Mouse (Mus musculus): ENCODE measurements around the gene Zmym6. TPM values are rescaled to one million over a fixed set of nuclear protein-coding genes. Genes with fewer than 3 reads are reported as not detected.
A peak's percentile ranks its signal among the peaks of the same experiment; 100 is the strongest.
"Not testable (repeated sequence)": the region's sequence is repeated elsewhere in the genome, so short reads cannot be mapped to it uniquely, and the experiment has no call there.

Gene Zmym6
- polyA plus RNA-seq, 1 experiment from 2014 or later = 23.2 TPM

DNA sequence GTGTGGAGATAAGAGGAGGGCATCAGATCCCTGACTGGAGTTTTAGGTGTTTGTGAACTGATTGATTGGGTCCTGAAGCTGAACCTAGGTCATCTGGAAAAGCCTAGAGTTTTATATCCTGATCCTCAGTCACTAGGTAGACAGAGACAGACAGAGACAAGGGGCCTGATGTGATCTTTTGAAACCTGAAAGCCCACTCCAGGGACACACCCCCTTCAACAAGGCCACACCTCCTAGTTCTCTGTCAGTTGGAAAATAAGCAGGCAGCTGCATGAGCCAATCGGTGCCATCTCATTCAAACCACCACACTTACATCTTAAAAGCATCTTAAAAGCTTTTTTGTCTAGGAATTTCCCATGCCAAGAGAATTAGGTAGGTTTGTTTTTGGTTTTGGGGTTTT, 3.6 kb downstream of the Zmym6 start:
- 35% methylated on average over 1 of the region's 1 CpGs for WGBS
- H3K4me3 ChIP-seq = no peak overlapping the region
- peaks cover 8% of the 10 kb centered on the region for H3K4me1 ChIP-seq
- H3K27me3 ChIP-seq (ENCODE audit: low read depth, poor library complexity, severe bottlenecking) = no peaks in the 10 kb centered on the region
- H3K27ac ChIP-seq = no peak overlapping the region
- no peak for DNase-seq (ENCODE audit: low spot score)
- H3K9me3 ChIP-seq (replicated peaks) = no peaks in the 10 kb centered on the region
- H3K36me3 ChIP-seq = 0 out of 2 replicates have a peak, but pooled peaks cover 2% of the 10 kb centered on the region

DNA sequence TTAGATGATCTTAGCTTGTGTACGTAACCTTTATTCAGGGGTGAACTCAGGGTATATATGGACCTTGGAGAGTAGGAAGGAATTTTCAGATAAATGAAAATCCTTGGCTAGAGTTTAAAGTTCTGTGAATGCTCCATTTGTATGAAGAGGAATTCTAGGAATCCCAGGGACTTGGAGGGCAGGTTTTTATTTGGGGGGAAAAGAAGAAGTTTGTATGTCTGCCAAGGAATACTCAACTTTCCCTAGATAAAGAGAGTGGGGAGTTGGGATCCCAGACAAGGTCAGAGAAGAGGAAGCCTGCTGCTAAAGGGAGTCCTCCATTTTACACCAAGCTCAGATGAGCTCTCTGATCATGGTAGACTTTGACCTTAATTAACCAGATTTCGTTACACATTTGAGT, 5.9 kb downstream of the Zmym6 start:
- no peak overlapping the region for H3K4me3 ChIP-seq
- no peak for DNase-seq (ENCODE audit: low spot score)
- WGBS = 88% methylated on average over 2 of the region's 2 CpGs
- no peaks in the 10 kb centered on the region for H3K4me1 ChIP-seq
- no peaks in the 10 kb centered on the region for H3K9me3 ChIP-seq (replicated peaks)
- no peak overlapping the region for H3K27ac ChIP-seq
- H3K36me3 ChIP-seq = peaks cover 2% of the 10 kb centered on the region; the same call in 1 of the 2 replicates
- H3K27me3 ChIP-seq (ENCODE audit: low read depth, poor library complexity, severe bottlenecking) = no peaks in the 10 kb centered on the region

DNA sequence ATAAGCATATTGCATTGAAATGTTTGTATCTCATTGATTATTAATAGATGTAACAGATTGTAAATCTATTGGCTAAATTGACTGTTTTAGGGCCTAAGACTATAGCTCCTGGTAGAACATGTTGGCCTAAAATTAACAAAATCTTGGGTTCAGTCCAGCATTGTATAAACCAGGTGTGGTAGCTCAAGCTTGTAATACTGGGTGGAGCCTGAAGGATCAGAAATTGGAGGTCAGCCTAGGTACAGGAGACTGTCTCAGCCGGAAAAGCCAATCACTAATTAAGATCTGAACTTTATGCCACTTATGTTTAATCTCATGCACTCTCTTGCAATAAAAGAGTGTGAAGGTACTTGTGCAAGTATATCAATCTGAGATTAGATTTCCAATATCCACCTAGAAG, 8.6 kb downstream of the Zmym6 start:
- 97% methylated on average over 1 of the region's 1 CpGs for WGBS

DNA sequence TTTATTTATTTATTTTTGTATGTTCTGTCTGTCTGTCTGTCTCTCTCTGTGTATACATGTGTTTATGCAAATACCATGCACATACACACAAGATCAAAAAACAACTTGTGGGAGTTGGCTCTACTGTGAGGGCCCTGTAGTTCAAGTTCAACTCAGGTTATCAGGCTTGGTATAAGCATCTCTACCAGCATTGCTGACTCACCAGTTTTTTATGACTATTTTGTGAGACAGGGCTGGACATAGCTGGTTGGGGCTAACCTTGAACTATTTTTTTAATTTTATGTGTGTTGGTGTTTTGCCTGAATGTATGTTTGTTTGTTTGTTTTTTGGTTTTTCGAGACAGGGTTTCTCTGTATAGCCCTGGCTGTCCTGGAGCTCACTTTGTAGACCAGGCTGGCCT, 14.0 kb downstream of the Zmym6 start:
- H3K27me3 ChIP-seq (ENCODE audit: low read depth, poor library complexity, severe bottlenecking) = no peaks in the 10 kb centered on the region
- no peaks in the 10 kb centered on the region for H3K4me1 ChIP-seq
- no peak overlapping the region for H3K27ac ChIP-seq
- peaks cover 44% of the 10 kb centered on the region for H3K36me3 ChIP-seq
- no peak overlapping the region for H3K4me3 ChIP-seq
- WGBS = 92% methylated on average over 1 of the region's 1 CpGs
- no peaks in the 10 kb centered on the region for H3K9me3 ChIP-seq (replicated peaks)
- DNase-seq (ENCODE audit: low spot score) = no peak

More for the DNA sequence above, 8.6 kb downstream of the Zmym6 start:
- H3K27me3 ChIP-seq (ENCODE audit: low read depth, poor library complexity, severe bottlenecking) = no peaks in the 10 kb centered on the region
- H3K4me3 ChIP-seq = no peak overlapping the region
- DNase-seq (ENCODE audit: low spot score) = no peak
- no peak overlapping the region for H3K27ac ChIP-seq
- H3K9me3 ChIP-seq (replicated peaks) = no peaks in the 10 kb centered on the region
- no peaks in the 10 kb centered on the region for H3K4me1 ChIP-seq
- peaks cover 24% of the 10 kb centered on the region for H3K36me3 ChIP-seq

DNA sequence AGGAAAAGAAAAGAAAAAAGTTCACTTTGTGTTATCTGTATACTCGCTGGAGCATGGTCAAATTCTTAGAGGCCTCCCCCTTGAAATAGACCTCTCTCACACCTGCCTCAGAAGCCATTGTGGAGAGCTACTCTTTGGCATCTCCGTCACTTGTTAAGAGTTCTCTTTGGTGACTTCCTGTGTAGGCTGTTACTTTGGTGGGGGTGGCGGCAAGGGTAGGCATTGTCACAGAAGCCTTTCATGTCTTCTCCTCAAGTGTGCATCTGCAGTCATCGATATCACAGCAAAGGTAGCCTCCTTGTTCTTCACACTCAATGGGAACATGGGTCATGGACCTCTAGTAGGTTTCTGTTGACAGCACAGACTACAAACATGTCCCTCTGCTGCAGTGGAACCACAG, 17.9 kb downstream of the Zmym6 start:
- 91% methylated on average over 4 of the region's 4 CpGs for WGBS
- no peak overlapping the region for H3K27ac ChIP-seq
- H3K9me3 ChIP-seq (replicated peaks) = no peaks in the 10 kb centered on the region
- H3K4me3 ChIP-seq = no peak overlapping the region
- no peak for DNase-seq (ENCODE audit: low spot score)
- H3K4me1 ChIP-seq = no peaks in the 10 kb centered on the region
- peaks cover 25% of the 10 kb centered on the region for H3K36me3 ChIP-seq
- no peaks in the 10 kb centered on the region for H3K27me3 ChIP-seq (ENCODE audit: low read depth, poor library complexity, severe bottlenecking)

DNA sequence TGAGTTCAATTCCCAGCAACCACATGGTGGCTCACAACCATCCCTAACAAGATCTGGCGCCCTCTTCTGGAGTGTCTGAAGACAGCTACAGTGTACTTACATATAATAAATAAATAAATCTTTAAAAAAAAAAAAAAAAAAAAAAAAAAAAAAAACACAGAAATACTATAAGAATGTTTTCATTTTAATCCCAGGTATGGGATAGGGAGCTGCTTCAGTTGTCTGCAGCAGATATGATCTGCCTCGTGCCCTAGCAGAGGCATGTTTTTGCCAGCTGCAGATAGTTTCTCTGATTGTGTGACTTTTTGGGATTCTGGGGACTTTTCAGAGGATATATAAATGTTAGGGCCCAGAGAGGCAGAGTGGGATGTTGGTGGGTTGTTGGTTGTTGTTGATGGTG, 22.4 kb downstream of the Zmym6 start:
- not testable (repeated sequence) for H3K27ac ChIP-seq; H3K4me1 ChIP-seq; H3K27me3 ChIP-seq (ENCODE audit: low read depth, poor library complexity, severe bottlenecking); H3K9me3 ChIP-seq (replicated peaks); DNase-seq (ENCODE audit: low spot score); H3K4me3 ChIP-seq
- H3K36me3 ChIP-seq = peaks cover 17% of the 10 kb centered on the region
- 81% methylated on average over 2 of the region's 2 CpGs for WGBS

DNA sequence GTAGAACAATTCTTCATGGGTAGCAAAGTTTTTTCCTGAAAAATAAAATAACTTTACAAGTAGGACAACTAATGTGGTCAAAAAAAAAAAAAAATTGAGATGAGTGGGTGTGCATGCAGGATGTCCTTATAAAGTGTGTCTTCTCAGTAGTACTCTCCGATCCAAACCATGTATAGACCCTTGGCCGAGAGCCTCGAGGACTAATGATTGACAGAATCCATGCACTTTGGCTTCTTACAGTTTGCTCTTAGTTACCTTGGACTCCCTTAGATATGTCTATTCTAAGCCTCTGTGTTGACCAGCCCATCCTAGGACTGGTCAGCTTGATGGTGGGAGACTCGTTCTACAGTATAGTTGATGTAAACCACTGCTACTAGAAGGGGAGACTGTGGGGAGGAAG, 30.4 kb downstream of the Zmym6 start:
- Histone ChIP-seq H3K27me3 (ENCODE audit: low read depth, poor library complexity, severe bottlenecking) (no peaks in the 10 kb centered on the region), H3K4me1 (no peaks in the 10 kb centered on the region), H3K4me3 (no peak overlapping the region), H3K36me3 (peaks cover 27% of the 10 kb centered on the region), H3K27ac (no peak overlapping the region), H3K9me3 (replicated peaks) (no peaks in the 10 kb centered on the region)
- no peak for DNase-seq (ENCODE audit: low spot score)
- 93% methylated on average over 4 of the region's 4 CpGs for WGBS

DNA sequence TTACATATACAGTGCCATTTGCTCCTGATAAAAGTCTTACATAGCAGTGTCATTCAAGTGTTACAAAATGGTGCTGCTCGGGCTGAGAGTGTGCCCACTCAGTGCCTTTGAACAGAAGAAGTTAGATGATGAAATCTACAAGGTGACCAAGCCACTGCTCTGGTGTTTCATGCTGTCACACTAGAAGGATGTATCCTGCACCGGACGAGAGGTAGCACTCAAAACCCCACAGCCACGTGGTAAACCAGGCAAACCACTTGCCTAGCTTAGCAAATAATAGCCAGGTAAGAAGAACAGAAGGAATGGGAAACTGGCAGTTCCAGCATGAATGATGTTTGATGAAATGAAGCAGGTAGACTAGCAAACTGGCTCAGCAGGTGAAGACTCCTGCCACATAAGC, 33.4 kb downstream of the Zmym6 start:
- H3K36me3 ChIP-seq = peaks cover 28% of the 10 kb centered on the region
- no peak overlapping the region for H3K27ac ChIP-seq
- no peak overlapping the region for H3K4me3 ChIP-seq
- H3K27me3 ChIP-seq (ENCODE audit: low read depth, poor library complexity, severe bottlenecking) = no peaks in the 10 kb centered on the region
- WGBS = 76% methylated on average over 4 of the region's 4 CpGs
- no peaks in the 10 kb centered on the region for H3K4me1 ChIP-seq
- DNase-seq (ENCODE audit: low spot score) = no peak
- H3K9me3 ChIP-seq (replicated peaks) = no peaks in the 10 kb centered on the region

DNA sequence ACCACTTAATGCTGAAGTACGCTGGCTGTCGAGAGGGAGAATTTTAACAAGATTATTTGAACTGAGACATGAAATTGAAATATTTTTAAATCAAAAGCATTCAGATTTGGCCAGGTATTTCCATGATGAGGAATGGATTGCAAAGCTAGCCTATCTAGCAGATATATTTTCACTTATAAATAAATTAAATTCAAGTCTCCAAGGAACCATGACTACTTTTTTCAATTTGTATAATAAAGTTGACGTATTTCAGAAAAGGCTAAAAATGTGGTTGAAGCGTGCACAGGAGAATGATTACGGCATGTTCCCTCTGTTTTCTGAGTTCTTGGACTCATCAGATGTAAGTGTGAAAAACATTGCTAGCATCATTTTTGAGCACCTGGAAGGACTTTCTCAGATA, 46.2 kb downstream of the Zmym6 start, which contains the start of gene Tmem35b:
Gene Tmem35b (plus strand): TSS at position 301 of the 400 bp plus-strand sequence.
- Histone ChIP-seq H3K4me1 (peaks cover 24% of the 10 kb centered on the region), H3K36me3 (peaks cover 5% of the 10 kb centered on the region; the same call in 1 of the 2 replicates), H3K9me3 (replicated peaks) (no peaks in the 10 kb centered on the region), H3K27ac (no peak within 1 kb of the TSS), H3K4me3 (no peak within 1 kb of the TSS), H3K27me3 (ENCODE audit: low read depth, poor library complexity, severe bottlenecking) (no peaks in the 10 kb centered on the region)
- 97% methylated on average over 5 of the region's 5 CpGs for WGBS
- DNase-seq (ENCODE audit: low spot score) = no peak

DNA sequence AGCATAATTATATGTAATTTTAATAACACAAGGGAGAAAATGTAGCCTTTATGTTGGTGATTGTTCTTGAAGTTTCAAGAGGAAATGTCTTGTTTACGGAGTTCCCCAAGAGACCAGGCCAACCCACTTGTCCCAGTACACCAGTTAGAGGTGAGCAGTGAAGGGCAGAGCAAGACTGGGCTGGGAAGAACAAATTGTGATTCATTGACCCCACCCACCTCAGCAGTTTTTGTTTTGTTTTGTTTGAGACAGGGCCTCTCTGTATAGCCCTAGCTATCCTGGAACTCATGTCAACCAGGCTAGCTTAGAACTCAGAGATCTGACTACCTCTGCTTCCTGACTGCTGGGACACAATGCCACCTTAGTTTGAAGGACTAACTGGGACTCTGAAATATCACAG, 47.1 kb downstream of the Zmym6 start:
- H3K27ac ChIP-seq = no peak overlapping the region
- DNase-seq (ENCODE audit: low spot score) = no peak
- 94% methylated on average over 1 of the region's 1 CpGs for WGBS
- H3K27me3 ChIP-seq (ENCODE audit: low read depth, poor library complexity, severe bottlenecking) = no peaks in the 10 kb centered on the region
- no peaks in the 10 kb centered on the region for H3K9me3 ChIP-seq (replicated peaks)
- H3K4me3 ChIP-seq = no peak overlapping the region
- H3K4me1 ChIP-seq = peaks cover 24% of the 10 kb centered on the region
- peaks cover 14% of the 10 kb centered on the region for H3K36me3 ChIP-seq

DNA sequence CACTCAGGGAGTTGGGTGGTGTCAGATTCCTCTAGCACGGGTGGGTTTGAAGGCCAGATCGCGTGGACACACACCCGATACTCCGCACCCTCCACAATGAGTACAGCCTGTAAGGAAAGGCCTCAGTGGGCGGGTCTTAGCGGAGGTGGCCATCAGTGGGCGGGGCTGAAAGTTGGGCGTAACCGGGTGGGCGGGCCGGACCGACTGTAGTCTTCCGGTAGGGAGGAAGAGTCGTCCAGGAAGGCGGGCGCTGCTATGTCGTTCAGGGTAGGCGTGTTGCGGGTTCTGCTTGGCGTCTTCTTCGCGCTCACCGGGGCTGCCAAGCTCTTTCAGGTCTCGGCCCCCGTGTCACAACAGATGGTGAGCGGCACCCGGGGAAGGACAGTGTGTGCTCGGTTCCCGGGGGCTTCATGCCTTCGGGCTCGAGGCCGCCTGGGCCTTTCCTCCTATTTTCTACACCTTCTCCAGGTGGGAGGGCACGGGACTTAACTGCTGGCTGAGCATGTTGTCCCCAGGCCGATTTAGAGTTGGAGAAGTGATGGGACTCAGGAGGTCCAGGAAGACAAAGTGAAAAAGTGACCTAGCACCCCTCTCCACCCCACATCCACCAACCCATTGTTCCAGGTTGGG, 48.8 kb downstream of the Zmym6 start:
- Histone ChIP-seq H3K27ac (peak overlapping the region; percentile 83), H3K36me3 (peaks cover 15% of the 10 kb centered on the region), H3K4me1 (peaks cover 24% of the 10 kb centered on the region), H3K4me3 (peak overlapping the region; percentile 72), H3K27me3 (ENCODE audit: low read depth, poor library complexity, severe bottlenecking) (no peaks in the 10 kb centered on the region), H3K9me3 (replicated peaks) (no peaks in the 10 kb centered on the region)
- 2% methylated on average over 35 of the region's 35 CpGs for WGBS
- DNase-seq (ENCODE audit: low spot score) = peak; percentile 91

DNA sequence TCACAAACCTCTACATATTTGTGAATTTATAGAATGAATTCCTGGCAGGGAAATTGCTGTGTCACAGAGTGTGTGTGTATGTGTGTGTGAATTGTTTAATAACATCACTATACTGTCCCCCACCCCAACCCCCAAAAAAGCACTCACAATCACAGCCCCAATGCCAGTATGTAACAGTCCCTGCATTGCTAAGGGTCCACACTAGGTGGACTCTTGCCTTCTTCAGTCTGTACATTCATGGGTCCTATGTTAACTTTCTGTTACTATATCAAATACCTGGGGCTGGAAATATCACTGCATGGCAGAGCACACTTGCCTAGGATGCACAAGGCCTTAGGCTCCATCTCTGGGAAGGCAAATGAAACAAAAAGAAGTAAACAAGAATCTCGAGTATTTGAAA, 57.5 kb downstream of the Zmym6 start:
- DNase-seq (ENCODE audit: low spot score) = no peak
- Histone ChIP-seq H3K27ac (no peak overlapping the region), H3K9me3 (replicated peaks) (no peaks in the 10 kb centered on the region), H3K36me3 (no peaks in the 10 kb centered on the region), H3K4me1 (no peaks in the 10 kb centered on the region), H3K27me3 (ENCODE audit: low read depth, poor library complexity, severe bottlenecking) (no peaks in the 10 kb centered on the region), H3K4me3 (no peak overlapping the region)
- WGBS = 58% methylated on average over 1 of the region's 1 CpGs

DNA sequence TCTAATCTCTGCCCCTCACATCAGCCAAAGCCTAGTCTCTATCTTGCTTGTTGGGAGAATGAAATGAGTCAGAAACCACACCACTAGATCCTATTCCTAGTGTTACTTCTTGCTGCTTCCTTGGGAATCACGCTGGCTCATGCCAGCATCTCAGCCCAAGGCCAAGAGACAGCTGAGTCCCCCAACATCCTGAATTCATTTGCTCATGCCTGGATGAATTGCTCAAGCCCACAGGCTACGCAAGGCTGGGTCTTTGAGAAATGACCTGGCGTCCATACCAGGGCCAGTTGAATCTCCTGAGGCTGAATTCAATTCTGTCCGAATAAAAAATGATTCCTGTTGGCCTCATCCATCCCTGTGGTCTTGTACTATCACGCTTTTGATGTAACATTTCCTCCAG, 60.4 kb downstream of the Zmym6 start:
- Histone ChIP-seq H3K4me3 (no peak overlapping the region), H3K27me3 (ENCODE audit: low read depth, poor library complexity, severe bottlenecking) (no peaks in the 10 kb centered on the region), H3K27ac (no peak overlapping the region), H3K36me3 (no peaks in the 10 kb centered on the region), H3K9me3 (replicated peaks) (no peaks in the 10 kb centered on the region), H3K4me1 (no peaks in the 10 kb centered on the region)
- no peak for DNase-seq (ENCODE audit: low spot score)
- WGBS = 84% methylated on average over 5 of the region's 5 CpGs

DNA sequence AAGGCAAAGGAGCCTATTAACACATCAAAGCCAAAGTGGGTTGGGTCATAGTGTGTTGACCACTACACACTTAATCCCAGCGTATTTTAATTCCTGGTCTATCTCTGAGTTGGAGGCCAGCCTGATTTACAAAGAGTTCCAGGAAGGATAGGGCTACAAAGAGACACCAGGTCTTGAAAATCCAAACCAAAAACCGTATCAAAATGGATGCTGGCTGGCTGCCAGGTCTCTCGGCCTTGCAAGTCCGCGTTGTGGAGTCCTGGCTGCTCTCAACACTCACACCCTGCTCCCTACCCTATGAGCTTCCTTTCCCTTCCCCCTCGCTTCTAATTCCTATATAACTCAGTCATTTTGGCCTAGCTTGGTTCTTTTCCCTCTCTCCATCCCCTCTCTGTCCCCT, 61.3 kb downstream of the Zmym6 start:
- Histone ChIP-seq H3K9me3 (replicated peaks) (no peaks in the 10 kb centered on the region), H3K4me1 (no peaks in the 10 kb centered on the region), H3K27me3 (ENCODE audit: low read depth, poor library complexity, severe bottlenecking) (no peaks in the 10 kb centered on the region), H3K27ac (no peak overlapping the region), H3K36me3 (no peaks in the 10 kb centered on the region), H3K4me3 (no peak overlapping the region)
- no peak for DNase-seq (ENCODE audit: low spot score)
- WGBS = 66% methylated on average over 6 of the region's 6 CpGs

All from limb, embryonic 10.5 days (tissue).